Mouse (Mus musculus) subcutaneous adipose tissue, adult 2 months (tissue): Measurements from ENCODE around the gene Perm1. TPM values are rescaled to one million over a fixed set of nuclear protein-coding genes. Genes with fewer than 3 reads are reported as not detected.

Experiments used
- polyA plus RNA-seq: library from polyadenylated mRNA; depleted of rRNA; stranded (reverse); fragments of >200 nt; gene quantifications from 2 replicates; pipeline ENCODE4 v1.2.3, GENCODE M21; 2012; ENCODE audit warnings: low replicate concordance; rRNA removed

Gene Perm1
- 0.49 and 0.69 TPM in 2 replicates for polyA plus RNA-seq

GRCm38 (mm10) chr4:156215649-156216048, at the start of gene Perm1:
TSS of gene Perm1 (plus strand) at chr4:156215868.

GRCm38 (mm10) chr4:156197131-156197828, 18.4 kb upstream of the Perm1 start, which contains the start of gene Agrn:
TSS of gene Agrn (minus strand) at chr4:156197488.

GRCm38 (mm10) chr4:156200623-156201475, 14.8 kb upstream of the Perm1 start, which contains the start of gene Isg15:
TSS of gene Isg15 (minus strand) at chr4:156200818.

GRCm38 (mm10) chr4:156203001-156203412, 12.7 kb upstream of the Perm1 start, which contains the start of gene AW011738:
TSS of gene AW011738 (plus strand) at chr4:156203304.

GRCm38 (mm10) chr4:156234701-156235213, 19.1 kb downstream of the Perm1 start, which contains the start of gene Plekhn1:
TSS of gene Plekhn1 (minus strand) at chr4:156234857.

GRCm38 (mm10) chr4:156235808-156236533, 20.3 kb downstream of the Perm1 start, which contains the start of gene Noc2l:
TSS of gene Noc2l (plus strand) at chr4:156236010.

GRCm38 (mm10) chr4:156255078-156255839, 39.6 kb downstream of the Perm1 start, which contains the start of gene Samd11:
TSS of gene Samd11 (minus strand) at chr4:156255657.

Other genes with a start within 250 kb of the Perm1 start
- gene B3galt6, start 223.2 kb upstream of the Perm1 start, polyA plus RNA-seq: 4.7 and 9.8 TPM in 2 replicates
- gene Sdf4, start 223.0 kb upstream of the Perm1 start, polyA plus RNA-seq: 75.5 and 103 TPM in 2 replicates
- gene Tnfrsf4, start 202.0 kb upstream of the Perm1 start, polyA plus RNA-seq: 3.2 and 4.5 TPM in 2 replicates
- gene Tnfrsf18, start 189.7 kb upstream of the Perm1 start, polyA plus RNA-seq: 1.6 and 3.9 TPM in 2 replicates
- gene Ttll10, start 156.5 kb upstream of the Perm1 start, polyA plus RNA-seq: 2.1 TPM in 1 of 2 replicates, not detected in the other
- 12.2 and 43.4 TPM in 2 replicates for gene 9430015G10Rik, start 105.9 kb upstream of the Perm1 start, polyA plus RNA-seq
- gene Rnf223, start 85.4 kb upstream of the Perm1 start, polyA plus RNA-seq: 0.20 and 0.82 TPM in 2 replicates
- gene Agrn, start 18.4 kb upstream of the Perm1 start, polyA plus RNA-seq: 54.1 and 128 TPM in 2 replicates
- gene Isg15, start 15.1 kb upstream of the Perm1 start, polyA plus RNA-seq: 17.6 and 37.0 TPM in 2 replicates
- gene AW011738, start 12.6 kb upstream of the Perm1 start, polyA plus RNA-seq: 2.6 and 3.8 TPM in 2 replicates
- 45.1 and 80.1 TPM in 2 replicates for gene Plekhn1, start 19.0 kb downstream of the Perm1 start, polyA plus RNA-seq
- 52.7 and 112 TPM in 2 replicates for gene Noc2l, start 20.1 kb downstream of the Perm1 start, polyA plus RNA-seq
- 0.10 and 1.1 TPM in 2 replicates for gene Samd11, start 39.8 kb downstream of the Perm1 start, polyA plus RNA-seq
- gene Vmn2r-ps159, start 115.2 kb downstream of the Perm1 start, polyA plus RNA-seq: not detected in 2 replicates